Mouse (Mus musculus) MEL (cell line): ENCODE data around the gene Rybp. TPM values are rescaled to one million over a fixed set of nuclear protein-coding genes. Genes with fewer than 3 reads are reported as not detected.

Source experiments
- DNase-seq: peaks from one replicate; pipeline ENCODE4 v3.0.0; 2011; ENCODE audit warnings: low read depth, low spot score
- H3K27ac ChIP-seq: 2 replicates; pipeline ENCODE4 v1.5.1; 2012; ENCODE audit warnings: low read depth, mild to moderate bottlenecking, control low read depth, low read length, moderate library complexity; ENCODE audit not compliant: control insufficient read depth
- H3K27me3 ChIP-seq, 2 experiments: fragments of 150-350 bp in 1 of 2; sonication (generic) in 1 of 2; 2 replicates each; pipeline ENCODE4 v1.6.1; 2012; ENCODE audit warnings: low read length in 2 of 2, mild to moderate bottlenecking in 2 of 2, improper control_type of control experiment in 1 of 2, moderate library complexity in 1 of 2; ENCODE audit not compliant: insufficient read depth in 2 of 2, control insufficient read depth in 1 of 2
- H3K36me3 ChIP-seq, 2 experiments: 2 replicates each; pipeline ENCODE4 v1.6.1; 2012 to 2014; ENCODE audit warnings: low read length in 2 of 2, improper control_type of control experiment in 1 of 2, inconsistent platforms in 1 of 2, mild to moderate bottlenecking in 1 of 2; ENCODE audit not compliant: insufficient read depth in 2 of 2, control insufficient read depth in 1 of 2
- H3K4me1 ChIP-seq, 2 experiments: fragments of 150-350 bp in 1 of 2; sonication (generic) in 1 of 2; 2 replicates each; pipeline ENCODE4 v1.6.1; 2012; ENCODE audit warnings: low read length in 2 of 2, improper control_type of control experiment in 1 of 2, mild to moderate bottlenecking in 1 of 2; ENCODE audit not compliant: insufficient read depth in 2 of 2, control insufficient read depth in 1 of 2
- H3K4me3 ChIP-seq, 2 experiments: fragments of 150-350 bp in 1 of 2; sonication (generic) in 1 of 2; 2 replicates each; pipeline ENCODE4 v1.5.1; 2012; ENCODE audit warnings: low read depth in 2 of 2, low read length in 2 of 2, mild to moderate bottlenecking in 2 of 2, moderate library complexity in 2 of 2, control low read depth in 1 of 2, improper control_type of control experiment in 1 of 2; ENCODE audit not compliant: control insufficient read depth in 1 of 2, insufficient read depth in 1 of 2
- H3K79me2 ChIP-seq: 2 replicates; pipeline ENCODE4 v1.6.1; 2012; ENCODE audit warnings: mild to moderate bottlenecking, low read length, moderate library complexity; ENCODE audit not compliant: control insufficient read depth, poor library complexity, insufficient read depth
- H3K9ac ChIP-seq: 2 replicates; pipeline ENCODE4 v1.6.1; 2012; ENCODE audit warnings: low read depth, mild to moderate bottlenecking, control low read depth, low read length, moderate library complexity; ENCODE audit not compliant: control insufficient read depth, poor library complexity, severe bottlenecking
- H3K9me3 ChIP-seq: fragments of 150-350 bp; sonication (generic); replicated peaks from 2 replicates; pipeline ENCODE4 v1.6.1; 2012; ENCODE audit warnings: mild to moderate bottlenecking, low read length, improper control_type of control experiment, moderate library complexity; ENCODE audit not compliant: insufficient read depth
- BHLHE40 ChIP-seq: IDR thresholded peaks from 2 replicates; pipeline ENCODE4 v1.6.1; 2012; ENCODE audit warnings: low read depth, mild to moderate bottlenecking, inconsistent platforms, low read length, improper control_type of control experiment, borderline replicate concordance
- CHD1 ChIP-seq: IDR thresholded peaks from 2 replicates; pipeline ENCODE4 v1.6.1; 2012; ENCODE audit warnings: low read depth, mild to moderate bottlenecking, inconsistent platforms, low read length, improper control_type of control experiment
- EP300 ChIP-seq, 2 experiments: IDR thresholded peaks; 2 replicates each; pipeline ENCODE4 v1.6.1; 2011; ENCODE audit warnings: improper control_type of control experiment in 2 of 2, low read length in 2 of 2, low read depth in 1 of 2, mild to moderate bottlenecking in 1 of 2
- ETS1 ChIP-seq: IDR thresholded peaks from 2 replicates; pipeline ENCODE4 v1.6.1; 2012; ENCODE audit warnings: low read depth, mild to moderate bottlenecking, inconsistent platforms, low read length, improper control_type of control experiment, moderate library complexity
- JUND ChIP-seq: IDR thresholded peaks from 2 replicates; pipeline ENCODE4 v1.6.1; 2011; ENCODE audit warnings: low read depth, mild to moderate bottlenecking, improper control_type of control experiment, low read length
- KAT2A ChIP-seq: conservative IDR thresholded peaks from 2 replicates; pipeline ENCODE4 v1.6.1; 2012; ENCODE audit warnings: low read depth, low read length, improper control_type of control experiment, inconsistent platforms
- MAFK ChIP-seq: IDR thresholded peaks from 2 replicates; pipeline ENCODE4 v1.6.1; 2011; ENCODE audit warnings: low read depth, mild to moderate bottlenecking, low read length, improper control_type of control experiment, borderline replicate concordance
- MAZ ChIP-seq: IDR thresholded peaks from 2 replicates; pipeline ENCODE4 v1.6.1; 2012; ENCODE audit warnings: low read depth, mild to moderate bottlenecking, inconsistent platforms, low read length, improper control_type of control experiment
- MEF2A ChIP-seq: IDR thresholded peaks from 2 replicates; pipeline ENCODE4 v1.6.1; 2014; ENCODE audit warnings: low read depth, mild to moderate bottlenecking, inconsistent platforms, low read length, improper control_type of control experiment; ENCODE audit not compliant: poor library complexity, insufficient replicate concordance, severe bottlenecking; ENCODE audit errors: extremely low read depth
- NRF1 ChIP-seq: IDR thresholded peaks from 2 replicates; pipeline ENCODE4 v1.6.1; 2014; ENCODE audit warnings: low read depth, mild to moderate bottlenecking, inconsistent platforms, low read length, improper control_type of control experiment, moderate library complexity; ENCODE audit not compliant: poor library complexity, insufficient read depth, severe bottlenecking
- POLR2AphosphoS5 ChIP-seq: IDR thresholded peaks from 2 replicates; pipeline ENCODE4 v1.6.1; 2012; ENCODE audit warnings: low read depth, borderline replicate concordance, mild to moderate bottlenecking, inconsistent platforms, low read length, moderate library complexity, mixed read lengths
- RCOR1 ChIP-seq: IDR thresholded peaks from 2 replicates; pipeline ENCODE4 v1.6.1; 2012; ENCODE audit warnings: low read depth, mild to moderate bottlenecking, inconsistent platforms, low read length, improper control_type of control experiment
- SIN3A ChIP-seq: IDR thresholded peaks from 2 replicates; pipeline ENCODE4 v1.6.1; 2012; ENCODE audit warnings: low read length, improper control_type of control experiment, inconsistent platforms
- SMC3 ChIP-seq: IDR thresholded peaks from 2 replicates; pipeline ENCODE4 v1.6.1; 2011; ENCODE audit warnings: low read depth, low read length, improper control_type of control experiment
- TAL1 ChIP-seq: IDR thresholded peaks from 2 replicates; pipeline ENCODE4 v1.6.1; 2012; ENCODE audit warnings: mild to moderate bottlenecking, inconsistent platforms, low read length, moderate library complexity, mixed read lengths
- TCF12 ChIP-seq: IDR thresholded peaks from 2 replicates; pipeline ENCODE4 v1.6.1; 2014; ENCODE audit warnings: low read depth, mild to moderate bottlenecking, inconsistent platforms, low read length, improper control_type of control experiment, moderate library complexity
- ZC3H11A ChIP-seq: IDR thresholded peaks from 2 replicates; pipeline ENCODE4 v1.6.1; 2012; ENCODE audit warnings: low read depth, mild to moderate bottlenecking, inconsistent platforms, low read length, improper control_type of control experiment
- ZMIZ1 ChIP-seq: IDR thresholded peaks from 2 replicates; pipeline ENCODE4 v1.6.1; 2012; ENCODE audit warnings: low read depth, mild to moderate bottlenecking, inconsistent platforms, low read length, improper control_type of control experiment, moderate library complexity
- ZNF384 ChIP-seq: IDR thresholded peaks from 2 replicates; pipeline ENCODE4 v1.6.1; 2012; ENCODE audit warnings: low read depth, mild to moderate bottlenecking, inconsistent platforms, low read length, improper control_type of control experiment
- polyA plus RNA-seq, 2 experiments: library from polyadenylated mRNA; stranded (reverse) in 1 of 2; unstranded in 1 of 2; fragments of >175 nt in 1 of 2; fragments of >200 nt in 1 of 2; gene quantifications; 2 replicates each; pipeline versions ENCODE4 v1.2.1 to v1.2.4; 2012; ENCODE audit warnings: low replicate concordance in 2 of 2, low read depth in 1 of 2; ENCODE audit not compliant: insufficient read length in 2 of 2, insufficient read depth in 1 of 2, missing spikeins in 1 of 2
- total RNA-seq: library from RNA; depleted of rRNA; stranded (reverse); fragments of 300-350 nt; gene quantifications from 2 replicates; pipeline ENCODE4 v1.2.3, GENCODE M21; 2012

The Rybp gene
- total and polyA plus RNA-seq, 3 experiments: 0.08 to 3.8 TPM; not detected in 1

GRCm38 (mm10) chr6:100270765-100271164, 16.5 kb downstream of the Rybp start:
- H3K9me3 ChIP-seq: no peaks in the 10 kb centered on the region
- H3K9ac ChIP-seq: no peak overlapping the region
- no peak for TF ChIP-seq ZMIZ1
- no peak for TF ChIP-seq POLR2AphosphoS5
- no peak for TF ChIP-seq EP300 (IDR thresholded peaks at IDR 0.05; ENCODE audit: low read depth in 1 of 2, low read length in 2 of 2)
- no peak for TF ChIP-seq TCF12
- no peak for TF ChIP-seq RCOR1
- no peak for TF ChIP-seq SMC3
- no peak for TF ChIP-seq ZNF384
- no peak for TF ChIP-seq MAZ
- TF ChIP-seq ZC3H11A: no peak
- no peak for TF ChIP-seq MEF2A
- TF ChIP-seq ETS1: no peak
- no peak for TF ChIP-seq NRF1
- H3K36me3 ChIP-seq: no peaks in the 10 kb centered on the region
- H3K79me2 ChIP-seq: peaks cover 38% of the 10 kb centered on the region
- H3K27me3 ChIP-seq: no peaks in the 10 kb centered on the region
- no peak overlapping the region for H3K27ac ChIP-seq
- no peak for DNase-seq
- peaks cover 0 to 2% of the 10 kb centered on the region in 2 experiments; a peak in 1 of 4 replicates for H3K4me1 ChIP-seq
- no peak overlapping the region for H3K4me3 ChIP-seq

DNA sequence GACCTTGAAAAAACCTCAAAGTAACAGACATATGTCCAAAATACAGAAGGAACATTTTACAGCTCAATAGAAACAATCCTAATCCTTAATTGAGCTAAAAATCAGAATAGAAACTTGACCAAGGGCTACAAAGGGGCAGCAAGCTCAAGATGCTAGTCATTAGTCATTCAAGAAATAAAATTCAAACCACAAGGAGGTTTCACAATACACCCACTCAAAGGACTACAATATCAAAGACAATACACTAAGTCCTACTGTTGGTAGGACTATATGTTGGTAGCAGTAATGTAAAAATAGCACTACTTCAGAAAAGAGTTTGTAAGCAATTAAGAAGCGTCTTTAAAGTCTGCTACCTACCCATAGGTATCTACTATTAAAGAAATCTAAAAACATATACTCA, 27.7 kb downstream of the Rybp start:
- peaks cover 0 to 21% of the 10 kb centered on the region in 2 experiments; a peak in 2 of 4 replicates for H3K36me3 ChIP-seq
- no peak for DNase-seq
- H3K79me2 ChIP-seq: peaks cover 18% of the 10 kb centered on the region
- H3K4me1 ChIP-seq: peaks cover 4 to 6% of the 10 kb centered on the region in 2 experiments; a peak in 3 of 4 replicates
- H3K27ac ChIP-seq: no peak overlapping the region
- no peak overlapping the region for H3K4me3 ChIP-seq
- TF ChIP-seq KAT2A (no peak), MAFK (no peak), CHD1 (no peak), TAL1 (no peak), JUND (no peak), SIN3A (no peak), BHLHE40 (no peak)
- TF ChIP-seq, all 39 proteins: peak for 0
- Histone ChIP-seq H3K9ac (no peak overlapping the region), H3K27me3 (no peaks in the 10 kb centered on the region), H3K9me3 (no peaks in the 10 kb centered on the region)
